Comparison of ENCODE assay signal across 8 mouse cellular contexts in genomic region chr16:18108221-18108966, GRCm38 (mm10). TPM values are rescaled to one million over a fixed set of nuclear protein-coding genes. Genes with fewer than 3 reads are reported as not detected.
DNase-seq lines count a peak whose midpoint lies in the region; ATAC-seq and TF ChIP-seq lines count a peak whose summit lies in the region.

No protein-coding gene starts in this region.

- no peaks in the 10 kb centered on the region for H3K36me3 ChIP-seq in liver, adult 2 months (ENCODE audit: control insufficient read depth, insufficient read depth, low read length)
- H3K36me3 ChIP-seq in midbrain, postnatal 0 days (ENCODE audit: insufficient read depth, low read length), result no peaks in the 10 kb centered on the region
- H3K36me3 ChIP-seq in splenic B cell, adult 2 months (ENCODE audit: control insufficient read depth, insufficient read depth, low read length, poor library complexity, severe bottlenecking), result no peaks in the 10 kb centered on the region

- TF ChIP-seq CTCF in liver, adult 2 months (IDR thresholded peaks at IDR 0.05; ENCODE audit: low read depth, low read length), result peak; percentile 93
- peak; percentile 90 for TF ChIP-seq CTCF in midbrain, postnatal 0 days (IDR thresholded peaks at IDR 0.05)

- H3K27ac ChIP-seq in liver, adult 2 months (replicated peaks; ENCODE audit: insufficient read depth, low read depth, low read length), result no peak overlapping the region
- no peak overlapping the region for H3K27ac ChIP-seq in midbrain, postnatal 0 days (ENCODE audit: low read depth, low read length)

- H3K4me1 ChIP-seq in liver, adult 2 months (ENCODE audit: control insufficient read depth, insufficient read depth, low read length), result no peaks in the 10 kb centered on the region
- H3K4me1 ChIP-seq in midbrain, postnatal 0 days (ENCODE audit: insufficient read depth, low read length), result no peaks in the 10 kb centered on the region

- H3K79me2 ChIP-seq in liver, adult 2 months (ENCODE audit: control insufficient read depth, insufficient read depth, low read length), result no peaks in the 10 kb centered on the region

- H3K4me3 ChIP-seq in liver, adult 2 months (ENCODE audit: insufficient read depth, low read depth, low read length), result no peak overlapping the region
- H3K4me3 ChIP-seq in midbrain, postnatal 0 days (ENCODE audit: low read depth, low read length), result no peak overlapping the region

- H3K9ac ChIP-seq in liver, adult 2 months (ENCODE audit: low read depth, low read length), result no peak overlapping the region
- no peak overlapping the region for H3K9ac ChIP-seq in midbrain, postnatal 0 days (replicated peaks; ENCODE audit: low read length, poor library complexity, severe bottlenecking)

- peak; percentile 80 to 84 for DNase-seq in left cerebral cortex, adult 18-20 months (ENCODE audit: low spot score in 2 of 2)
- DNase-seq in left cerebral cortex, adult 11 months (ENCODE audit: low spot score), result no peak
- DNase-seq in cerebellum, postnatal 36 days, result peak; percentile 90 to 95
- peak; percentile 74 for DNase-seq in gastrocnemius, postnatal 25 days
- DNase-seq in kidney, adult 8-10 months, result peak; percentile 78 to 91
- peak; percentile 86 for DNase-seq in liver, adult 2 months (ENCODE audit: extremely low read depth, low read depth, low spot score)
- peak; percentile 80 for DNase-seq in midbrain, postnatal 0 days (ENCODE audit: low spot score)
- peak; percentile 50 for DNase-seq in splenic B cell, adult 2 months (ENCODE audit: low read depth, low spot score)

- no peak overlapping the region for H3K4me2 ChIP-seq in midbrain, postnatal 0 days (ENCODE audit: low read depth, low read length, poor library complexity, severe bottlenecking)

- 50% methylated on average over 5 of the region's 5 CpGs for WGBS in liver, adult 2 months
- 64% methylated on average over 5 of the region's 5 CpGs for WGBS in midbrain, postnatal 0 days

- no peak for TF ChIP-seq POLR2A in liver, adult 2 months (IDR thresholded peaks at IDR 0.05; ENCODE audit: extremely low read depth, insufficient read depth, low read length)

- H3K9me3 ChIP-seq in midbrain, postnatal 0 days (ENCODE audit: low read length), result no peaks in the 10 kb centered on the region

- ATAC-seq in midbrain, postnatal 0 days (ENCODE audit: low FRiP score), result peak; percentile 75; the same call in 1 of the 2 replicates

- H3K27me3 ChIP-seq in liver, adult 2 months (ENCODE audit: control insufficient read depth, insufficient read depth, low read length), result no peaks in the 10 kb centered on the region
- no peaks in the 10 kb centered on the region for H3K27me3 ChIP-seq in midbrain, postnatal 0 days (ENCODE audit: insufficient read depth, low read length)
- H3K27me3 ChIP-seq in splenic B cell, adult 2 months (ENCODE audit: control insufficient read depth, insufficient read depth, low read length, poor library complexity, severe bottlenecking), result no peaks in the 10 kb centered on the region

RNA-seq across cellular contexts. Expression of gene Prodh, which starts 18.4 kb away (rescaled TPM):
- total RNA-seq in left cerebral cortex, adult 18-20 months (2021), result 10 to 100 TPM; 30.6 to 37.2 TPM
- 1 to 10 TPM; 8.1 to 9.5 TPM for total RNA-seq in gastrocnemius, postnatal 25 days (2021)
- total RNA-seq in liver, adult 2 months (2014; rRNA removed), result 246 and 376 TPM in 2 replicates
- 356 and 394 TPM in 2 replicates for polyA plus RNA-seq in liver, adult 2 months (2012; rRNA removed)
- total RNA-seq in midbrain, postnatal 0 days (2014; rRNA removed), result 11.1 and 14.8 TPM in 2 replicates
- 5.4 and 6.8 TPM in 2 replicates for polyA plus RNA-seq in midbrain, postnatal 0 days (2015; fragmentation: Nextera tagmentation; extraction: Ambion mirVana)

RNA-seq across cellular contexts. Expression of gene Rtn4r, which starts 19.0 kb away (rescaled TPM):
- total RNA-seq in left cerebral cortex, adult 18-20 months (2021), result 100 to 1,000 TPM; 128 to 135 TPM
- total RNA-seq in gastrocnemius, postnatal 25 days (2021), result under 1 TPM in 1 of 2 experiments, not detected in 1; 0.13 TPM
- total RNA-seq in liver, adult 2 months (2014; rRNA removed), result not detected in 2 replicates
- polyA plus RNA-seq in liver, adult 2 months (2012; rRNA removed), result 0.07 TPM in 1 of 2 replicates, not detected in the other
- total RNA-seq in midbrain, postnatal 0 days (2014; rRNA removed), result 39.6 and 71.7 TPM in 2 replicates
- 32.3 and 36.2 TPM in 2 replicates for polyA plus RNA-seq in midbrain, postnatal 0 days (2015; fragmentation: Nextera tagmentation; extraction: Ambion mirVana)

RNA-seq across cellular contexts. Expression of gene Dgcr6, which starts 55.7 kb away (rescaled TPM):
- 10 to 100 TPM; 90.4 to 92.7 TPM for total RNA-seq in left cerebral cortex, adult 18-20 months (2021)
- total RNA-seq in gastrocnemius, postnatal 25 days (2021), result 10 to 100 TPM; 32.2 to 34.1 TPM
- 45.3 and 45.9 TPM in 2 replicates for total RNA-seq in liver, adult 2 months (2014; rRNA removed)
- 103 and 121 TPM in 2 replicates for polyA plus RNA-seq in liver, adult 2 months (2012; rRNA removed)
- 64.0 and 68.5 TPM in 2 replicates for total RNA-seq in midbrain, postnatal 0 days (2014; rRNA removed)
- polyA plus RNA-seq in midbrain, postnatal 0 days (2015; fragmentation: Nextera tagmentation; extraction: Ambion mirVana), result 164 and 172 TPM in 2 replicates

Comparison
In these comparisons a context has a peak if more than half of its experiments do, and no peak if none do; other contexts are left out.
1. RNA of gene Rtn4r, which starts 19.0 kb away (total RNA-seq): 128 to 135 TPM in left cerebral cortex, adult 18-20 months and 39.6 to 71.7 TPM in midbrain, postnatal 0 days; 0.13 TPM in gastrocnemius, postnatal 25 days and not detected in liver, adult 2 months; every median in the first group is over 10 times any median in the second.